Mouse (Mus musculus) testis, adult 2 months (tissue): Measurements from ENCODE around the gene Frat1.

Source experiments
- CTCF ChIP-seq: fragments of 200-500 bp; IDR thresholded peaks from 2 replicates; pipeline ENCODE4 v1.5.1; 2012; ENCODE audit warnings: low read depth, mild to moderate bottlenecking, inconsistent platforms, low read length, moderate library complexity; ENCODE audit not compliant: control insufficient read depth, insufficient read depth, insufficient replicate concordance
- POLR2A ChIP-seq: fragments of 200-500 bp; IDR thresholded peaks from 2 replicates; pipeline ENCODE4 v1.6.1; 2012; ENCODE audit warnings: low read depth, mild to moderate bottlenecking, inconsistent platforms, low read length, moderate library complexity; ENCODE audit not compliant: control insufficient read depth

GRCm38 (mm10) chr19:41808104-41808634 lies 21.6 kb upstream of the Frat1 start:
- no peak for TF ChIP-seq CTCF
- no peak for TF ChIP-seq POLR2A
